Mouse (Mus musculus): ENCODE data around the gene Hoxa7. TPM values are rescaled to one million over a fixed set of nuclear protein-coding genes. Genes with fewer than 3 reads are reported as not detected.

Gene Hoxa7
- total RNA-seq, 1 experiment from 2014 or later: not detected

DNA sequence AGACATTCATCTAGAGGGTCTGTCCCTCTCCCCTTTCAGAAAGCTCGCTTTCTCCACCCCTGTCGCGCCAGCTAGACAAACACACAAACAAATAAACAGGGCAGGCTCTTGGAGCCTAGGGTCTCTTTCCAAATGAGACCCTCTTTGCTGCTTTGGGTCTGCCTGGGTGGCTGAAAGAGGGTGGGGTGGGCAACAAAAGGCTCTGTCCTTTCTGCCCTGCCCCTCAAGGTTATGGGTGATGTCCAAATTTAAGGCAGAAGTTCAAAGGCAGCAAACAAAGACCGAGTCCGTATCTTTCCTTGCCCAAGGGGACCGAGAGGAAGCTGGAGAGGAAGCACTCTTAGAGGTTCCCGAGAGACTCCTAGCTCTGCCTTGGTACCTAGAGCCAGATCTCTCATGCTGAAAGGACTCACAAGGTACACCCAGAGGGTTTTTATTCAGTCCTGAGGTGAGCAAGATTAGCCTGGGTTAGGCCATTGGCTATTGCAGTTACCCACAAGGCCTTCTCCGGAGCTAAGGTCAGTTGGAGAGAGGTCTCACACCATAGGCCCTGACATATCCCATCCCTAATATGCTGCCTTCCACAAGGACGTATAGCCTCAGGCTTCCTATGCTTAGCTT is 19.5 kb upstream of the Hoxa7 start:
- no peak for ATAC-seq (ENCODE audit: extremely low read depth, insufficient number of reproducible peaks, low FRiP score, poor library complexity, severe bottlenecking)

- ATAC-seq (ENCODE audit: extremely low read depth, insufficient number of reproducible peaks, low FRiP score, poor library complexity, severe bottlenecking): peak; percentile 68
These were observed 18.8 kb upstream of the Hoxa7 start, which contains the start of gene Hoxa10 for GRCm38 (mm10) chr6:52240389-52241000. Gene Hoxa10, minus strand, starts transcription at chr6:52240854.

GRCm38 (mm10) chr6:52239625-52240388 is 18.2 kb upstream of the Hoxa7 start:
- no peak for ATAC-seq (ENCODE audit: extremely low read depth, insufficient number of reproducible peaks, low FRiP score, poor library complexity, severe bottlenecking)

DNA sequence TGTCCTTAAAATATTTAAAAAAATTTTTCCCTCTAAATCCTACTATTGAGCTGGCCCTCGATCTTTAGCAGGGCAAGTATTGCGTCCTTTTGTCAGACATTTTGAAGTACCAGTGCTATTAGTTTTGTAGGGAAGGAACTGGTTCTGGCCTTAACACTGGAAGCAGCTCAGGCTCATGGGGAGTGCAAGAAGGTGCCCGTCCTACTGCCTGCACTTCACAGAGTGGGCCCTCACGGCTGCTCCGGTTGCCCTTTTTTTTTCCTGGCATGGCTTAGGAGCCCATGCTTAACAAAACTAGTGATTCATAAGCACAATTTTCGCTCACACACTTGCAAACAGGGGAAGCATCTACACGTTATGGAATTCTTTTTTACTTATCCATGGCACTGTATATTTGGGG is 17.3 kb upstream of the Hoxa7 start:
- ATAC-seq (ENCODE audit: extremely low read depth, insufficient number of reproducible peaks, low FRiP score, poor library complexity, severe bottlenecking): no peak

DNA sequence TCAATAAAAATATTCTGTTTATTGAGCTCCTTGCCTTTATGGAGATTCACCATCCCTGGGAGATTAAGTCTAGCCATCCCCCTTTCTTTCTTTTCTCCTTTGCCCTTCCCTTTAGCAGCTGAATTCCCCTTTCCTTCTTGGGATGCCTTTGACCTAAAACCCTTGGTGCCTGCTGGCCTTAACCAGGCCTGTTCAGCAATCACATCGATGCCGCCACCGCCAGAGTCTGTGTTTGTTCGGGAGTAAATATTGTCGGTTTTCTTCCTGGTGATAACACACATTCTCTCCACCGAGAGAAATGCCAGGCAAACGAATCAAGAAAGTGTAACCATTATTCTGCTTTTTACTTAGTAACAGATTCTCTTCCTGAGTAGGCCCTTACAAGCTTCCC is 16.5 kb upstream of the Hoxa7 start:
- ATAC-seq (ENCODE audit: extremely low read depth, insufficient number of reproducible peaks, low FRiP score, poor library complexity, severe bottlenecking): no peak

- no peak for ATAC-seq (ENCODE audit: extremely low read depth, insufficient number of reproducible peaks, low FRiP score, poor library complexity, severe bottlenecking)
These were observed 15.9 kb upstream of the Hoxa7 start for GRCm38 (mm10) chr6:52237346-52238154.

GRCm38 (mm10) chr6:52236806-52237205 is 15.2 kb upstream of the Hoxa7 start:
- no peak for ATAC-seq (ENCODE audit: extremely low read depth, insufficient number of reproducible peaks, low FRiP score, poor library complexity, severe bottlenecking)

GRCm38 (mm10) chr6:52235866-52236265 is 14.2 kb upstream of the Hoxa7 start:
- ATAC-seq (ENCODE audit: extremely low read depth, insufficient number of reproducible peaks, low FRiP score, poor library complexity, severe bottlenecking): no peak

DNA sequence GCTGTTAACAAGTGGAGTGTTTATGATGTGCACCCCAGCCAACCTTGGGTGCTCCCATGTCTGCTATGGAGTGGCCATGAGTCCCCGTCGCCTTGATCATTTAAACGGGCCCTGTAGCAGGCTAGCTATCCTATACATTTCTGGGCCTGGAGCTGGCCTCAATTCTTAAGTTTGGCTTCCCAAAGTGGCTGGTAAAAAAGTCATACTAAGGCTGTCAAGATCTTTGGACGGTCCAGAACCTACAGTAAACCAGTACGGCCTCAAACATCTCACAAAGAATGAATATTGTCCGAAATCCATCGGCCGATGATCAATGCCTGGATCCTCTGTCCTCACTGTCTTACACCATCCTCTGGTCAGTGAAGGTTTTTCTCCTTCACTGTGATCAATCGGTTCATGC is 13.6 kb upstream of the Hoxa7 start:
- no peak for ATAC-seq (ENCODE audit: extremely low read depth, insufficient number of reproducible peaks, low FRiP score, poor library complexity, severe bottlenecking)

DNA sequence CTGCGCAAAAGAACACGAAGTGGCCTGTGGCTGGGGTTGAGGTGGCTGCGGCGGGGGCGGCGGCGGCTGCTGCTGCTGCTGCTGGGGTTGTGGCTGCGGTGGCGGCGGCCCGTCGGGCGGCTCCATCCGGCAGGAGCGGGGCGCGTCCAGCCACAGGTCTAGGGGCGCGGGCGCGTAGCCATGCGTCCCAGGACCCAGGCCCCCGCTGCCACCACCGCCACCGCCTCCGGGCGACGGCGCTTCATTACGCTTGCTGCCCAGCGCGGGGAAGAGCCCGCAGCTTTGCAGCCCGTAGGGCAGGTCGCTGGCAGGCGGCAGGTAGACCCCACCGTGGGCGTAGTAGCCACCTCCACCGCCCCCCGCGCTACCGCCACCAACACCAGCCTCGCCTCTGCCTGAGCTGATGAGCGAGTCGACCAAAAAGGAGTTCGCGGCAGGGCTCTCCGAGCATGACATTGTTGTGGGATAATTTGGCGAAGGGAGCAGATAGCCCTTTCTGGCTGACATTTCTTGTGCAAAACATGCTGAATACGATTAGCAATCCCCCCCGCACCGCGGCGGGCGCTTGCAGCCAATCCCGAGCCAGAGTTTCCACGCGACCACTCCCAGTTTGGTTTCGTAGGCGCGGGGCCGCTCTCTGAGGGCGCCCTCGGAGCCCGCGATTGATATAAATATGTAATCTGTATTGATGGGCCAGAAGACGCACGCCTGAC is 12.9 kb upstream of the Hoxa7 start:
- ATAC-seq (ENCODE audit: extremely low read depth, insufficient number of reproducible peaks, low FRiP score, poor library complexity, severe bottlenecking): no peak

GRCm38 (mm10) chr6:52233546-52234427 is 12.1 kb upstream of the Hoxa7 start:
- no peak for ATAC-seq (ENCODE audit: extremely low read depth, insufficient number of reproducible peaks, low FRiP score, poor library complexity, severe bottlenecking)

GRCm38 (mm10) chr6:52232984-52233545 is 11.4 kb upstream of the Hoxa7 start:
- ATAC-seq (ENCODE audit: extremely low read depth, insufficient number of reproducible peaks, low FRiP score, poor library complexity, severe bottlenecking): no peak

DNA sequence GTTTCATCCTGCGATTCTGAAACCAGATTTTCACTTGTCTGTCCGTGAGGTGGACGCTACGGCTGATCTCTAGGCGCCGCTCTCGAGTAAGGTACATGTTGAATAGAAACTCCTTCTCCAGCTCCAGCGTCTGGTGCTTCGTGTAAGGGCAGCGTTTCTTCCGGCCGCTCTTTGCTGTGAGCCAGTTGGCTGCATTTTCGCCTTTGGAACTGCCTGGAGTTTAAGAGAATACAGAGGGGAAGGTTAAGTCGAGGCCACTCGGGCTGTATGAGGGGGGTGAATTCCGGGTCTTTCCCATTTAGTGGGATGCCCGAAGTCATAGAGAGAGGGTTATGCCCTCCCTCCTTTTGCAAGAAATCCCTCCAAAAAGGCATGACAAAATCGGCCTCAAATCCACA is 10.9 kb upstream of the Hoxa7 start:
- ATAC-seq (ENCODE audit: extremely low read depth, insufficient number of reproducible peaks, low FRiP score, poor library complexity, severe bottlenecking): no peak

- ATAC-seq (ENCODE audit: extremely low read depth, insufficient number of reproducible peaks, low FRiP score, poor library complexity, severe bottlenecking): no peak
These were observed 10.4 kb upstream of the Hoxa7 start for GRCm38 (mm10) chr6:52231885-52232567.

- no peak for ATAC-seq (ENCODE audit: extremely low read depth, insufficient number of reproducible peaks, low FRiP score, poor library complexity, severe bottlenecking)
These were observed 9.0 kb upstream of the Hoxa7 start, which contains the start of gene Hoxa9 for GRCm38 (mm10) chr6:52230516-52231165. Gene Hoxa9, minus strand, starts transcription at chr6:52231089.

DNA sequence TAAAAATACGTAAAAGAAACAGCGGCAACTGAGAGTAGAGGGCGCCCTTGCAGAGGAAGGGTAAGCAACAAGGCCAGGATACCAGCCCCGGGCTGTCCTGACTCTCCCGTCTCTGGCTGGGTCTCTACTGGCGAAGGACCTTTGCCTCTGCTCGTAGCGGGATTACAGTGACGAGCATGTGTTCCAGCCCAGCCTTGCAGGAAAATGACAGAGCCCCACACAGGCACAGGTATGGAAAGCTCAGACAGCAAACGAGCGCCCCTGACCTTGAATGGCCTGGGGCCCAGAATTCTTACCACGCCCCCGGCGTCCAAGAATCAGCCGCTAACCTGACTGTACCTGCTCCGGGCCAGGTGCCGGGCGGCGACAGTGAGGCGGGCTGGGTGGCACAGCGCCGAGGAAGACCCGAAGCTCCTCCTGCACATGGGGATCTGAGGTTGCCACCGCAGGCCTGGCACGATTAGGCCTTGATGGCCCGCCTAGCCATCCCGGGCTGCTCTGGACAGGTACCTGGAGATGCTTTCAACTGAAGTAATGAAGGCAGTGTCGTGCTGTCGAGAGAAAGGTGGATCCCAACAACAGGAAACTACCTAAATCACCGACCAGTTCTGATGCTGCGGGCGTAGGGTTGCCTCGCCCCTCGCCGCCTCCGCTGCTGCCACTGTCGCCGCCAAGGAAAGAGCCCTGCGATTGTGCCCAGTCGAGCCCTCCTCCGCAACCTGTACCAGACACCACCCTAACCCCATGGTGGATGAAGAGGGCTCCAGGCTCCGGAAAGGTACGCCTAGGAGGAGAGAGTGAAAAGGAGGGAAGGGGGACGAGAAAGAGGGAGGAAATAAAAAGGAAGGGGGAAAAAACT is 8.1 kb upstream of the Hoxa7 start:
- no peak for ATAC-seq (ENCODE audit: extremely low read depth, insufficient number of reproducible peaks, low FRiP score, poor library complexity, severe bottlenecking)
